Mouse (Mus musculus): ENCODE results near the gene Mapkapk5. TPM values are rescaled to one million over a fixed set of nuclear protein-coding genes. Genes with fewer than 3 reads are reported as not detected.

The Mapkapk5 gene
- polyA plus RNA-seq (2012; rRNA removed) (89.2 and 110 TPM in 2 replicates), polyA plus RNA-seq (2014; fragmentation: Nextera tagmentation; extraction: Ambion mirVana) (60.4 and 61.6 TPM in 2 replicates)

GRCm38 (mm10) chr5:121545793-121546529 lies at the start of gene Mapkapk5:
Gene Mapkapk5 (minus strand): TSS chr5:121545905.
- Histone ChIP-seq H3K36me3 (ENCODE audit: control insufficient read depth, insufficient read depth, low read length) (no peaks in the 10 kb centered on the region), H3K4me2 (replicated peaks; ENCODE audit: low read depth, low read length, severe bottlenecking) (peak within 1 kb of the TSS; percentile 87), H3K4me3 (replicated peaks; ENCODE audit: low read length) (peak within 1 kb of the TSS; percentile 97), H3K9ac (ENCODE audit: low read depth, low read length, severe bottlenecking) (peak within 1 kb of the TSS; percentile 98), H3K27me3 (ENCODE audit: control insufficient read depth, insufficient read depth, low read length) (no peaks in the 10 kb centered on the region), H3K9me3 (ENCODE audit: control insufficient read depth, low read length) (0 out of 2 replicates have a peak, but pooled peaks cover 3% of the 10 kb centered on the region), H3K27ac (replicated peaks; ENCODE audit: low read depth, low read length) (peak within 1 kb of the TSS; percentile 97), H3K4me1 (ENCODE audit: control insufficient read depth, insufficient read depth, low read length) (peaks cover 12% of the 10 kb centered on the region)
- TF ChIP-seq POLR2A (IDR thresholded peaks at IDR 0.05; ENCODE audit: borderline replicate concordance, extremely low read depth, insufficient read depth, insufficient read length), result peak; percentile 81; the same call in 1 of the 2 replicates
- DNase-seq (ENCODE audit: low spot score), result peak; percentile 97
- 1% methylated on average over 55 of the region's 55 CpGs for WGBS
- peak; percentile 97 for ATAC-seq (ENCODE audit: low FRiP score, low read depth)

GRCm38 (mm10) chr5:121594714-121595313 lies 49.1 kb upstream of the Mapkapk5 start:
- H3K4me3 ChIP-seq (replicated peaks; ENCODE audit: low read length), result no peak overlapping the region
- no peak for TF ChIP-seq POLR2A (IDR thresholded peaks at IDR 0.05; ENCODE audit: borderline replicate concordance, extremely low read depth, insufficient read depth, insufficient read length)
- peak overlapping the region; percentile 59; the same call in 1 of the 2 replicates for H3K4me2 ChIP-seq (replicated peaks; ENCODE audit: low read depth, low read length, severe bottlenecking)
- no peak overlapping the region for H3K27ac ChIP-seq (replicated peaks; ENCODE audit: low read depth, low read length)
- H3K9ac ChIP-seq (ENCODE audit: low read depth, low read length, severe bottlenecking), result no peak overlapping the region
- no peaks in the 10 kb centered on the region; the same call in 1 of the 2 replicates for H3K36me3 ChIP-seq (ENCODE audit: control insufficient read depth, insufficient read depth, low read length)
- H3K9me3 ChIP-seq (ENCODE audit: control insufficient read depth, low read length), result no peaks in the 10 kb centered on the region
- WGBS, result 78% methylated on average over 6 of the region's 6 CpGs
- H3K27me3 ChIP-seq (ENCODE audit: control insufficient read depth, insufficient read depth, low read length), result no peaks in the 10 kb centered on the region
- no peak for ATAC-seq (ENCODE audit: low FRiP score, low read depth)
- H3K4me1 ChIP-seq (ENCODE audit: control insufficient read depth, insufficient read depth, low read length), result peaks cover 14% of the 10 kb centered on the region
- no peak for DNase-seq (ENCODE audit: low spot score)

GRCm38 (mm10) chr5:121593451-121594401 lies 48.0 kb upstream of the Mapkapk5 start, which contains the start of gene Aldh2:
Gene Aldh2 (minus strand): TSS chr5:121593824.
- WGBS, result 2% methylated on average over 45 of the region's 47 CpGs
- peak; percentile 90 for DNase-seq (ENCODE audit: low spot score)
- Histone ChIP-seq H3K4me1 (ENCODE audit: control insufficient read depth, insufficient read depth, low read length) (peaks cover 14% of the 10 kb centered on the region), H3K27ac (replicated peaks; ENCODE audit: low read depth, low read length) (peak within 1 kb of the TSS; percentile 78), H3K9ac (ENCODE audit: low read depth, low read length, severe bottlenecking) (peak within 1 kb of the TSS; percentile 83), H3K27me3 (ENCODE audit: control insufficient read depth, insufficient read depth, low read length) (no peaks in the 10 kb centered on the region), H3K4me2 (replicated peaks; ENCODE audit: low read depth, low read length, severe bottlenecking) (peak within 1 kb of the TSS; percentile 59), H3K9me3 (ENCODE audit: control insufficient read depth, low read length) (no peaks in the 10 kb centered on the region), H3K36me3 (ENCODE audit: control insufficient read depth, insufficient read depth, low read length) (no peaks in the 10 kb centered on the region; the same call in 1 of the 2 replicates), H3K4me3 (replicated peaks; ENCODE audit: low read length) (peak within 1 kb of the TSS; percentile 81)
- ATAC-seq (ENCODE audit: low FRiP score, low read depth), result peak; percentile 90
- 0 out of 2 replicates have a peak, but pooled peaks have one; percentile 23 for TF ChIP-seq POLR2A (IDR thresholded peaks at IDR 0.05; ENCODE audit: borderline replicate concordance, extremely low read depth, insufficient read depth, insufficient read length)

- Histone ChIP-seq H3K27me3 (ENCODE audit: control insufficient read depth, insufficient read depth, low read length) (no peaks in the 10 kb centered on the region), H3K4me3 (replicated peaks; ENCODE audit: low read length) (peak overlapping the region; percentile 81), H3K36me3 (ENCODE audit: control insufficient read depth, insufficient read depth, low read length) (no peaks in the 10 kb centered on the region; the same call in 1 of the 2 replicates), H3K27ac (replicated peaks; ENCODE audit: low read depth, low read length) (peak overlapping the region; percentile 67), H3K9me3 (ENCODE audit: control insufficient read depth, low read length) (no peaks in the 10 kb centered on the region), H3K9ac (ENCODE audit: low read depth, low read length, severe bottlenecking) (peak overlapping the region; percentile 83), H3K4me1 (ENCODE audit: control insufficient read depth, insufficient read depth, low read length) (peaks cover 14% of the 10 kb centered on the region), H3K4me2 (replicated peaks; ENCODE audit: low read depth, low read length, severe bottlenecking) (peak overlapping the region; percentile 59)
- peak; percentile 53 for ATAC-seq (ENCODE audit: low FRiP score, low read depth)
- TF ChIP-seq POLR2A (IDR thresholded peaks at IDR 0.05; ENCODE audit: borderline replicate concordance, extremely low read depth, insufficient read depth, insufficient read length), result no peak
- no peak for DNase-seq (ENCODE audit: low spot score)
- WGBS, result 7% methylated on average over 30 of the region's 33 CpGs
Observed at GRCm38 (mm10) chr5:121592816-121593407, 47.2 kb upstream of the Mapkapk5 start.
